Mouse (Mus musculus) hindbrain, postnatal 0 days (tissue): ENCODE data around the gene Uevld. TPM values are rescaled to one million over a fixed set of nuclear protein-coding genes. Genes with fewer than 3 reads are reported as not detected.

Experiments
- ATAC-seq: fragments of 200-750 bp; cut with Nextera tagmentation; 2 replicates; pipeline ENCODE4 v1.8.0; 2017; ENCODE audit warnings: mild to moderate bottlenecking, moderate TSS enrichment, moderate library complexity
- DNase-seq: peaks from one replicate; pipeline ENCODE4 v3.0.0-alpha.2; 2015; ENCODE audit warnings: low spot score
- H3K27ac ChIP-seq: fragments of 300-500 bp; sonication (generic); 2 replicates; pipeline ENCODE4 v1.5.1; 2014; ENCODE audit warnings: mild to moderate bottlenecking
- H3K27me3 ChIP-seq: fragments of 300-500 bp; sonication (generic); 2 replicates; pipeline ENCODE4 v1.6.1; 2014; ENCODE audit warnings: low read length, mixed read lengths; ENCODE audit not compliant: insufficient read depth
- H3K36me3 ChIP-seq: fragments of 300-500 bp; sonication (generic); 2 replicates; pipeline ENCODE4 v1.6.1; 2014; ENCODE audit warnings: low read length, mixed read lengths; ENCODE audit not compliant: insufficient read depth
- H3K4me1 ChIP-seq: fragments of 300-500 bp; sonication (generic); 2 replicates; pipeline ENCODE4 v1.6.1; 2014; ENCODE audit warnings: antibody characterized with exemption, low read length, mixed read lengths; ENCODE audit not compliant: insufficient read depth
- H3K4me2 ChIP-seq: fragments of 300-500 bp; sonication (generic); 2 replicates; pipeline ENCODE4 v1.6.1; 2014; ENCODE audit warnings: low read depth, mild to moderate bottlenecking, low read length, moderate library complexity, mixed read lengths
- H3K4me3 ChIP-seq: fragments of 300-500 bp; sonication (generic); 2 replicates; pipeline ENCODE4 v1.5.1; 2014; ENCODE audit warnings: low read length
- H3K9ac ChIP-seq: fragments of 300-500 bp; sonication (generic); replicated peaks from 2 replicates; pipeline ENCODE4 v1.6.1; 2014; ENCODE audit warnings: mild to moderate bottlenecking, low read length, moderate library complexity, mixed read lengths
- H3K9me3 ChIP-seq: fragments of 300-500 bp; sonication (generic); 2 replicates; pipeline ENCODE4 v1.6.1; 2016; ENCODE audit warnings: low read length, mixed read lengths
- CTCF ChIP-seq: IDR thresholded peaks from 2 replicates; pipeline ENCODE4 v1.5.1; 2016; ENCODE audit warnings: antibody characterized with exemption, control low read depth, low read depth
- WGBS: fragments of 180-500 bp; shearing (Covaris S2); extraction: QIAGEN DNeasy Blood & Tissue Kit; methylation state at CpG from one replicate; pipeline ENCODE4 v1.1.7; 2014; 5-methylcytosine and 5-hydroxymethylcytosine counted together
- polyA plus RNA-seq: library from polyadenylated mRNA; unstranded; fragments of >200 nt; fragmentation: Nextera tagmentation; extraction: Ambion mirVana; gene quantifications from 2 replicates; pipeline ENCODE4 v1.2.1, GENCODE M21; 2015
- total RNA-seq: library from RNA; depleted of rRNA; stranded (reverse); fragments of >200 nt; gene quantifications from 2 replicates; pipeline ENCODE4 v1.2.3, GENCODE M21; 2014

The Uevld gene
- total and polyA plus RNA-seq, 2 experiments from 2014 or later = 5.0 to 8.4 TPM

DNA sequence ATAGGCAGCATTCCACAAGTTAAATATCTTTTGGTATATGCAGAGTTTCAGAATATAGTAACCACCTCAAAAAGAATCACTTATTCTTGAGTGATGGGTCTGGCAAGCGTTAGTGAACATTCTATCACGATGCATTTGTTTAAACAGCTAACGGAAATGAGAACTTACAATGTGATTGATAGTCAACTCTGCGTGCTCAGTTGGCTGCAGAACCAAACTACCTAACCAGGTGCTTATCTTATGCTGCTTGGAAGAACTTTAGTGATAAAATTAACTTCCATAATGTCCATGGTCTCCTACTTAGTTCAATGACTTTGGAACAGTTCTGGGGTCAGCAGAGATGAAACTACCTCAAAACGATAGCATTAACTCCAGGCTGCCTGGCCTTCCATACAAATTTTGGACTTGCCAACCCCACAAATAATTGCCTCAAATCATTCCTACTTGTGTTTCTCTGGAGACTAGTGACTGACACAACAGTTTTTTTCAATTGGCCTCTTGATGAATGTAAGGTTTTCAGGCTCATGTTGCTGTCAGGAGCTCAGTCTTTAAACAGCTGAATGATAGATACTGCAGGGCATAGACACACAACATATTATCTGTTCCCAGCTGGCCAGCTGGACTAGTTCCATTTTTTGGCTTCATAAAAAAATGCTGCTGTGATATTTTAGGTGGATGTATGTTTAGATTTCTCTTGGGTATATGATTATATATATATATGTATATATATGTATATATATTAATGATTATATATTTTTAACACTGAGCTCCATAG lies 43.0 kb upstream of the Uevld start:
- WGBS = 68% methylated on average over 5 of the region's 5 CpGs
- TF ChIP-seq CTCF = no peak
- Histone ChIP-seq H3K27ac (no peak overlapping the region), H3K4me1 (peaks cover 4% of the 10 kb centered on the region; the same call in 1 of the 2 replicates), H3K4me3 (no peak overlapping the region), H3K9me3 (no peaks in the 10 kb centered on the region), H3K27me3 (no peaks in the 10 kb centered on the region), H3K9ac (no peak overlapping the region), H3K4me2 (no peak overlapping the region), H3K36me3 (peaks cover 4% of the 10 kb centered on the region; the same call in 1 of the 2 replicates)
- DNase-seq (no peak), ATAC-seq (no peak)

GRCm38 (mm10) chr7:47000644-47000983 lies 42.3 kb upstream of the Uevld start:
- H3K9me3 ChIP-seq = no peaks in the 10 kb centered on the region
- peaks cover 8% of the 10 kb centered on the region; the same call in 1 of the 2 replicates for H3K36me3 ChIP-seq
- TF ChIP-seq CTCF = no peak
- H3K9ac ChIP-seq = no peak overlapping the region
- no peak overlapping the region for H3K27ac ChIP-seq
- no peaks in the 10 kb centered on the region for H3K27me3 ChIP-seq
- DNase-seq (peak; percentile 66), ATAC-seq (peak; percentile 89)
- H3K4me1 ChIP-seq = peaks cover 4% of the 10 kb centered on the region; the same call in 1 of the 2 replicates
- H3K4me2 ChIP-seq = no peak overlapping the region
- H3K4me3 ChIP-seq = no peak overlapping the region
- 10% methylated on average over 3 of the region's 3 CpGs for WGBS

GRCm38 (mm10) chr7:46999983-47000643 lies 41.8 kb upstream of the Uevld start:
- H3K27ac ChIP-seq = no peak overlapping the region
- TF ChIP-seq CTCF = no peak
- WGBS = 76% methylated on average over 8 of the region's 8 CpGs
- H3K36me3 ChIP-seq = peaks cover 12% of the 10 kb centered on the region; the same call in 1 of the 2 replicates
- H3K27me3 ChIP-seq = no peaks in the 10 kb centered on the region
- H3K4me3 ChIP-seq = no peak overlapping the region
- no peak overlapping the region for H3K9ac ChIP-seq
- no peak overlapping the region for H3K4me2 ChIP-seq
- ATAC-seq (no peak), DNase-seq (no peak)
- peaks cover 4% of the 10 kb centered on the region; the same call in 1 of the 2 replicates for H3K4me1 ChIP-seq
- H3K9me3 ChIP-seq = no peaks in the 10 kb centered on the region

GRCm38 (mm10) chr7:46998942-46999341 lies 40.6 kb upstream of the Uevld start:
- no peak for ATAC-seq
- TF ChIP-seq CTCF = no peak
- H3K27ac ChIP-seq = no peak overlapping the region
- DNase-seq = no peak
- H3K27me3 ChIP-seq = no peaks in the 10 kb centered on the region
- H3K9me3 ChIP-seq = no peaks in the 10 kb centered on the region
- H3K9ac ChIP-seq = no peak overlapping the region
- H3K4me1 ChIP-seq = peaks cover 4% of the 10 kb centered on the region; the same call in 1 of the 2 replicates
- H3K36me3 ChIP-seq = peaks cover 22% of the 10 kb centered on the region; the same call in 1 of the 2 replicates
- WGBS = 84% methylated on average over 2 of the region's 2 CpGs
- H3K4me2 ChIP-seq = no peak overlapping the region
- no peak overlapping the region for H3K4me3 ChIP-seq

DNA sequence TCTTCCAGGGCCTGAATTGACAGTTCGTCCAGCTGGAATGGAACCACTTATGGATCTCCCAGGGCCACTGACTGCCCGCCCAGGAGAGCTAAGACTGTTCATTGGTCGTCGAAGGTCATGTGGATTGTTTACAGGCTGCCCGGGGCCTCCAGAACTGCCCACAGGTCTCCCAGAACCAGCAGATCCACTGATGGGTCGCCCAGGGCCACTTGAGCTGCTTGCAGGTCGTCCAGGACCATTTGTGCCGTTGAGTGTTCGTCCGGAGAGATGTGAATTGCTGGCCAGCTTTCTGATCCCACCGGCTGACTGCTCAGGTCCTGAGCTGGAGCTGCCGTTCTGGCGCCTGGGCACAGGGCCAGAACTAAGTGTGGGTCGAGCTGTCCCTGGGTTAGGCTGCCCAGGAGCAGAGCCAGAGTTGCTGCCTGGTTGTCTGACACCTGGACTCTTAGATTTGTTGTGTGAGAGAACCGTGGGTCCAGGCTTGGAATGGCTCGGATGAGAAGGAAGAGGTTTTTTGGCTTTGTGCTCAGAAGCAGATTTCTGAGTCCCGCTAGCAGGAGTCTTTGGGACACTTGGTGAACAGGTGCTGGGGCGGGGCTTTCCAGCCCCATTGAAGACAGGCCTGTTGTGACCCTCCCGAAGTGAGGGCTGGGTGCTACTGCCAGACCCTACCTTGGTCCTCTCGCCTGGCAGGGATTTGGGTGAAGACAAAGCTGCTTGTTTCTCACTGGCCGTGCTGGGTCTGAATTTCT lies 39.5 kb upstream of the Uevld start:
- ATAC-seq (peak; percentile 63), DNase-seq (peak; percentile 67)
- Histone ChIP-seq H3K4me2 (no peak overlapping the region), H3K27me3 (no peaks in the 10 kb centered on the region), H3K9me3 (no peaks in the 10 kb centered on the region), H3K9ac (no peak overlapping the region), H3K36me3 (peaks cover 32% of the 10 kb centered on the region), H3K27ac (peak overlapping the region; percentile 37; the same call in 1 of the 2 replicates), H3K4me3 (no peak overlapping the region), H3K4me1 (no peaks in the 10 kb centered on the region; the same call in 1 of the 2 replicates)
- TF ChIP-seq CTCF = no peak
- WGBS = 63% methylated on average over 21 of the region's 21 CpGs

DNA sequence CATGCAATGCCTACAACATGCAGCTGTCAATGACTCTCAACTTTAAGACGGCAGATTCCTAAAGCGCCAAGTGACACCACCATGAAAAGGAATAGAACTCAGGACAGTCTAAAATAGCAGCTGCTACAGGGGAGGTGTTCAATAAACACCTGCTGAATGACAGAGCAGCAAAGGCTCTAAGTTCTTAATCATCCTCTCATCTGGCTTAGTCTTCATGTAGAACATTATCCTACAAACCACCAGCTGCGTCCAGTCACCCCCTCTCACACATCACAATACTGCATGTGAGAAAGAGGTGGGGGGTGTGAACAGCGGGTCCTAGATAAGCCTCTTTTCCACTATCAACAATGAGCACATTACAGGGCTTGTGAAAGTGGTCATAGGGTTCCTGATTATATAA lies 38.7 kb upstream of the Uevld start:
- no peaks in the 10 kb centered on the region for H3K9me3 ChIP-seq
- H3K36me3 ChIP-seq = peaks cover 37% of the 10 kb centered on the region
- H3K9ac ChIP-seq = no peak overlapping the region
- ATAC-seq (no peak), DNase-seq (no peak)
- no peaks in the 10 kb centered on the region for H3K4me1 ChIP-seq
- no peak overlapping the region for H3K27ac ChIP-seq
- no peak overlapping the region for H3K4me2 ChIP-seq
- 86% methylated on average over 4 of the region's 4 CpGs for WGBS
- no peaks in the 10 kb centered on the region for H3K27me3 ChIP-seq
- no peak overlapping the region for H3K4me3 ChIP-seq
- no peak for TF ChIP-seq CTCF
